Mouse (Mus musculus) neural tube, embryonic 11.5 days (tissue): Measurements from ENCODE around the gene Gm10309. TPM values are rescaled to one million over a fixed set of nuclear protein-coding genes. Genes with fewer than 3 reads are reported as not detected.
"Not testable (repeated sequence)": the region's sequence is repeated elsewhere in the genome, so short reads cannot be mapped to it uniquely, and the experiment has no call there.

ENCODE experiments used
- ATAC-seq: fragments of 200-750 bp; cut with Nextera tagmentation; 2 replicates; pipeline ENCODE4 v1.8.0; 2017; ENCODE audit warnings: moderate number of reproducible peaks, mild to moderate bottlenecking, moderate TSS enrichment, moderate library complexity; ENCODE audit not compliant: insufficient read depth, low FRiP score, low TSS enrichment
- DNase-seq: peaks from one replicate; pipeline ENCODE4 v3.0.0-alpha.2; 2015; ENCODE audit warnings: low spot score
- H3K27ac ChIP-seq: fragments of 300-500 bp; sonication (generic); 2 replicates; pipeline ENCODE4 v1.5.1; 2014; ENCODE audit warnings: low read depth, mild to moderate bottlenecking, low read length
- H3K27me3 ChIP-seq: fragments of 300-500 bp; sonication (generic); 2 replicates; pipeline ENCODE4 v1.6.1; 2014; ENCODE audit warnings: mild to moderate bottlenecking, low read length, mixed read lengths; ENCODE audit not compliant: control insufficient read depth, insufficient read depth
- H3K36me3 ChIP-seq: fragments of 300-500 bp; sonication (generic); 2 replicates; pipeline ENCODE4 v1.6.1; 2014; ENCODE audit warnings: mild to moderate bottlenecking, low read length, moderate library complexity, mixed read lengths; ENCODE audit not compliant: control insufficient read depth, insufficient read depth
- H3K4me1 ChIP-seq: fragments of 300-500 bp; sonication (generic); 2 replicates; pipeline ENCODE4 v1.6.1; 2014; ENCODE audit warnings: low read length, mixed read lengths; ENCODE audit not compliant: control insufficient read depth, insufficient read depth
- H3K4me2 ChIP-seq: fragments of 300-500 bp; sonication (generic); 2 replicates; pipeline ENCODE4 v1.6.1; 2014; ENCODE audit warnings: low read depth, mild to moderate bottlenecking, moderate library complexity
- H3K4me3 ChIP-seq: fragments of 300-500 bp; sonication (generic); 2 replicates; pipeline ENCODE4 v1.5.1; 2014; ENCODE audit warnings: low read depth, low read length
- H3K9ac ChIP-seq: fragments of 300-500 bp; sonication (generic); 2 replicates; pipeline ENCODE4 v1.6.1; 2014; ENCODE audit warnings: mild to moderate bottlenecking, low read length
- H3K9me3 ChIP-seq: fragments of 300-500 bp; sonication (generic); 2 replicates; pipeline ENCODE4 v1.6.1; 2016; ENCODE audit warnings: low read length; ENCODE audit not compliant: control insufficient read depth
- WGBS: fragments of 180-500 bp; shearing (Covaris S2); extraction: QIAGEN DNeasy Blood & Tissue Kit; methylation state at CpG from one replicate; pipeline ENCODE4 v1.1.7; 2014; 5-methylcytosine and 5-hydroxymethylcytosine counted together
- polyA plus RNA-seq: library from polyadenylated mRNA; unstranded; fragments of >200 nt; fragmentation: Nextera tagmentation; extraction: Ambion mirVana; gene quantifications from 2 replicates; pipeline ENCODE4 v1.2.1, GENCODE M21; 2014

Gm10309 gene
- polyA plus RNA-seq, 1 experiment from 2014 or later: 0.23 TPM

- no peak for DNase-seq
Observed at GRCm38 (mm10) chr17:86492376-86492775, 12.7 kb downstream of the Gm10309 start.

GRCm38 (mm10) chr17:86489827-86490226 is 15.2 kb downstream of the Gm10309 start:
- ATAC-seq (no peak), DNase-seq (no peak)
- Histone ChIP-seq H3K27ac (no peak overlapping the region), H3K4me3 (no peak overlapping the region), H3K9ac (no peak overlapping the region), H3K27me3 (no peaks in the 10 kb centered on the region), H3K36me3 (no peaks in the 10 kb centered on the region), H3K4me1 (no peaks in the 10 kb centered on the region), H3K9me3 (no peaks in the 10 kb centered on the region), H3K4me2 (no peak overlapping the region)
- 90% methylated on average over 10 of the region's 10 CpGs for WGBS

More at GRCm38 (mm10) chr17:86492376-86492775, 12.7 kb downstream of the Gm10309 start:
- H3K4me1 ChIP-seq: no peaks in the 10 kb centered on the region
- H3K36me3 ChIP-seq: no peaks in the 10 kb centered on the region
- no peak overlapping the region for H3K4me3 ChIP-seq
- no peak for ATAC-seq
- 89% methylated on average over 7 of the region's 7 CpGs for WGBS
- H3K27ac ChIP-seq: no peak overlapping the region
- H3K27me3 ChIP-seq: no peaks in the 10 kb centered on the region
- H3K4me2 ChIP-seq: no peak overlapping the region
- H3K9me3 ChIP-seq: no peaks in the 10 kb centered on the region
- no peak overlapping the region for H3K9ac ChIP-seq

GRCm38 (mm10) chr17:86487450-86487849 is 17.6 kb downstream of the Gm10309 start:
- Histone ChIP-seq H3K9ac (no peak overlapping the region), H3K4me3 (no peak overlapping the region), H3K27me3 (no peaks in the 10 kb centered on the region), H3K4me2 (no peak overlapping the region), H3K9me3 (no peaks in the 10 kb centered on the region), H3K36me3 (no peaks in the 10 kb centered on the region), H3K4me1 (no peaks in the 10 kb centered on the region), H3K27ac (no peak overlapping the region)
- 84% methylated on average over 3 of the region's 3 CpGs for WGBS
- DNase-seq: no peak
- no peak for ATAC-seq

GRCm38 (mm10) chr17:86486657-86487056 is 18.4 kb downstream of the Gm10309 start:
- WGBS: 92% methylated on average over 5 of the region's 5 CpGs

GRCm38 (mm10) chr17:86484087-86484737 is 20.8 kb downstream of the Gm10309 start:
- H3K9me3 ChIP-seq: no peaks in the 10 kb centered on the region
- 14% methylated on average over 3 of the region's 3 CpGs for WGBS
- no peaks in the 10 kb centered on the region for H3K27me3 ChIP-seq
- H3K27ac ChIP-seq: no peak overlapping the region
- no peak overlapping the region for H3K4me2 ChIP-seq
- H3K9ac ChIP-seq: no peak overlapping the region
- no peaks in the 10 kb centered on the region for H3K4me1 ChIP-seq
- DNase-seq: peak; percentile 81
- H3K36me3 ChIP-seq: no peaks in the 10 kb centered on the region
- H3K4me3 ChIP-seq: no peak overlapping the region
- ATAC-seq: peak; percentile 35; the same call in 1 of the 2 replicates

More at GRCm38 (mm10) chr17:86486657-86487056, 18.4 kb downstream of the Gm10309 start:
- H3K4me1 ChIP-seq: no peaks in the 10 kb centered on the region
- H3K4me2 ChIP-seq: no peak overlapping the region
- no peaks in the 10 kb centered on the region for H3K27me3 ChIP-seq
- no peak overlapping the region for H3K9ac ChIP-seq
- no peak overlapping the region for H3K4me3 ChIP-seq
- H3K9me3 ChIP-seq: no peaks in the 10 kb centered on the region
- H3K27ac ChIP-seq: no peak overlapping the region
- ATAC-seq (no peak), DNase-seq (no peak)
- H3K36me3 ChIP-seq: no peaks in the 10 kb centered on the region

GRCm38 (mm10) chr17:86482675-86483074 is 22.4 kb downstream of the Gm10309 start:
- no peak overlapping the region for H3K4me2 ChIP-seq
- ATAC-seq: no peak
- no peaks in the 10 kb centered on the region for H3K4me1 ChIP-seq
- no peaks in the 10 kb centered on the region for H3K36me3 ChIP-seq
- DNase-seq: no peak
- no peak overlapping the region for H3K27ac ChIP-seq
- WGBS: 95% methylated on average over 10 of the region's 10 CpGs
- no peaks in the 10 kb centered on the region for H3K27me3 ChIP-seq
- no peak overlapping the region for H3K4me3 ChIP-seq
- H3K9ac ChIP-seq: no peak overlapping the region
- no peaks in the 10 kb centered on the region for H3K9me3 ChIP-seq

- Histone ChIP-seq H3K9ac (no peak overlapping the region), H3K4me2 (no peak overlapping the region), H3K27me3 (no peaks in the 10 kb centered on the region), H3K27ac (no peak overlapping the region), H3K9me3 (no peaks in the 10 kb centered on the region), H3K4me3 (no peak overlapping the region), H3K4me1 (no peaks in the 10 kb centered on the region), H3K36me3 (no peaks in the 10 kb centered on the region)
- WGBS: 78% methylated on average over 10 of the region's 10 CpGs
- DNase-seq: no peak
- no peak for ATAC-seq
Observed at GRCm38 (mm10) chr17:86479406-86479805, 25.6 kb downstream of the Gm10309 start.

GRCm38 (mm10) chr17:86477401-86477800 is 27.6 kb downstream of the Gm10309 start:
- H3K36me3 ChIP-seq, H3K4me3 ChIP-seq, DNase-seq, H3K9me3 ChIP-seq, H3K27me3 ChIP-seq, H3K4me2 ChIP-seq, H3K27ac ChIP-seq, H3K4me1 ChIP-seq, H3K9ac ChIP-seq, ATAC-seq: not testable (repeated sequence)

GRCm38 (mm10) chr17:86476674-86477073 is 28.4 kb downstream of the Gm10309 start:
- H3K4me1 ChIP-seq: no peaks in the 10 kb centered on the region
- H3K27me3 ChIP-seq: no peaks in the 10 kb centered on the region
- no peak overlapping the region for H3K4me3 ChIP-seq
- DNase-seq: no peak
- H3K9me3 ChIP-seq: no peaks in the 10 kb centered on the region
- ATAC-seq: no peak
- H3K9ac ChIP-seq: no peak overlapping the region
- H3K4me2 ChIP-seq: no peak overlapping the region
- H3K36me3 ChIP-seq: no peaks in the 10 kb centered on the region
- H3K27ac ChIP-seq: no peak overlapping the region
- 89% methylated on average over 10 of the region's 10 CpGs for WGBS
